ENCODE assay signal across 32 mouse cellular contexts in genomic region chr13:113353955-113354354, GRCm38 (mm10).
DNase-seq lines count a peak whose midpoint lies in the region; ATAC-seq and TF ChIP-seq lines count a peak whose summit lies in the region.
"Had no signal": no experiment of that assay in that cellular context is flagged by ENCODE, and none has a peak within 500 bp of the region (broad histone marks: within the 10 kb centered on the region; RNA-seq: fewer than 3 reads in every experiment).

No protein-coding gene starts in this region.

- 0 out of 2 replicates have a peak, but pooled peaks cover 3% of the 10 kb centered on the region for H3K4me1 ChIP-seq in kidney, postnatal 0 days (replicated peaks; ENCODE audit: insufficient read depth, low read length)
- peaks cover 20% of the 10 kb centered on the region for H3K4me1 ChIP-seq in kidney, embryonic 15.5 days
- peaks cover 4% of the 10 kb centered on the region; the same call in 1 of the 2 replicates for H3K4me1 ChIP-seq in stomach, embryonic 15.5 days

- no peak overlapping the region for H3K9ac ChIP-seq in kidney, postnatal 0 days (ENCODE audit: low read depth, low read length)
- H3K9ac ChIP-seq in kidney, embryonic 15.5 days: no peak overlapping the region
- H3K9ac ChIP-seq in stomach, embryonic 15.5 days: no peak overlapping the region
- H3K9ac ChIP-seq: embryonic facial prominence, embryonic 13.5 days; forebrain, embryonic 12.5 days; forebrain, embryonic 15.5 days; heart, embryonic 13.5 days; hindbrain, embryonic 14.5 days had no signal

- 0 out of 2 replicates have a peak, but pooled peaks have one; percentile 25 for ATAC-seq in kidney, postnatal 0 days (replicated peaks; ENCODE audit: low FRiP score, low read depth)
- ATAC-seq in kidney, embryonic 15.5 days (replicated peaks; ENCODE audit: low FRiP score): no peak
- peak; percentile 62 for ATAC-seq in stomach, embryonic 15.5 days (ENCODE audit: insufficient read depth, low FRiP score, low read depth)
- no peak for ATAC-seq in megakaryocyte, adult 5-6 weeks (ENCODE audit: poor library complexity, severe bottlenecking)
- ATAC-seq: activated CD4-positive, CD25-positive, alpha-beta regulatory T cell, adult 4 months; forebrain, embryonic 15.5 days had no signal

- H3K9me3 ChIP-seq in kidney, postnatal 0 days (replicated peaks; ENCODE audit: low read length): no peaks in the 10 kb centered on the region
- no peaks in the 10 kb centered on the region for H3K9me3 ChIP-seq in kidney, embryonic 15.5 days (replicated peaks)
- no peaks in the 10 kb centered on the region for H3K9me3 ChIP-seq in stomach, embryonic 15.5 days
- H3K9me3 ChIP-seq: embryonic facial prominence, embryonic 10.5 days; embryonic facial prominence, embryonic 13.5 days; forebrain, embryonic 12.5 days; forebrain, embryonic 15.5 days; G1E; heart, embryonic 10.5 days; heart, embryonic 13.5 days had no signal

- no peak overlapping the region for H3K4me2 ChIP-seq in kidney, postnatal 0 days (ENCODE audit: low read length)
- H3K4me2 ChIP-seq in kidney, embryonic 15.5 days: no peak overlapping the region
- no peak overlapping the region for H3K4me2 ChIP-seq in stomach, embryonic 15.5 days
- H3K4me2 ChIP-seq: embryonic facial prominence, embryonic 13.5 days; forebrain, embryonic 12.5 days; forebrain, embryonic 15.5 days; heart, embryonic 13.5 days; hindbrain, embryonic 14.5 days had no signal

- H3K27ac ChIP-seq in kidney, postnatal 0 days: no peak overlapping the region
- H3K27ac ChIP-seq in kidney, embryonic 15.5 days: no peak overlapping the region
- H3K27ac ChIP-seq in stomach, embryonic 15.5 days: no peak overlapping the region
- H3K27ac ChIP-seq: embryonic facial prominence, embryonic 10.5 days; embryonic facial prominence, embryonic 13.5 days; forebrain, embryonic 12.5 days; forebrain, embryonic 15.5 days; heart, adult 2 months; heart, embryonic 10.5 days; heart, embryonic 13.5 days; hindbrain, embryonic 14.5 days had no signal

- intact Hi-C loops in left cerebral cortex, postnatal 14 days (cut with DNase I): no loop called here

- no peaks in the 10 kb centered on the region for H3K36me3 ChIP-seq in kidney, postnatal 0 days (ENCODE audit: insufficient read depth, low read length)
- H3K36me3 ChIP-seq in kidney, embryonic 15.5 days: no peaks in the 10 kb centered on the region
- H3K36me3 ChIP-seq in stomach, embryonic 15.5 days: no peaks in the 10 kb centered on the region
- H3K36me3 ChIP-seq: embryonic facial prominence, embryonic 10.5 days; embryonic facial prominence, embryonic 13.5 days; forebrain, embryonic 12.5 days; forebrain, embryonic 15.5 days; G1E; heart, embryonic 10.5 days; heart, embryonic 13.5 days had no signal

- TF ChIP-seq CTCF in kidney, postnatal 0 days (IDR thresholded peaks at IDR 0.05; ENCODE audit: low read depth): no peak

- DNase-seq in kidney, postnatal 0 days (ENCODE audit: low spot score): no peak
- peak; percentile 17 for DNase-seq in urinary bladder, postnatal 14 days (ENCODE audit: low spot score)
- DNase-seq in urinary bladder, postnatal 4 days (ENCODE audit: low spot score in 2 of 2): no peak
- no peak for DNase-seq in left cerebral cortex, adult 9 months (ENCODE audit: low spot score in 2 of 2)
- no peak for DNase-seq in left cerebral cortex, postnatal 14 days (ENCODE audit: low spot score in 2 of 2)
- DNase-seq: adrenal gland, adult 8-10 months; adrenal gland, postnatal 25 days; B cell, adult 2 months; cerebellum, adult 11-12 months; cerebellum, adult 8-10 months; cerebellum, postnatal 10 days; cerebellum, postnatal 36 days; embryo, embryonic 11 days; gastrocnemius, postnatal 10 days; gastrocnemius, postnatal 36 days; heart, adult 2 months; heart, postnatal 14 days; heart, postnatal 4 days had no signal

- H3K4me3 ChIP-seq in kidney, postnatal 0 days (replicated peaks; ENCODE audit: low read depth, low read length): no peak overlapping the region
- H3K4me3 ChIP-seq in kidney, embryonic 15.5 days (replicated peaks): no peak overlapping the region
- no peak overlapping the region for H3K4me3 ChIP-seq in stomach, embryonic 15.5 days (replicated peaks)
- H3K4me3 ChIP-seq: embryonic facial prominence, embryonic 10.5 days; embryonic facial prominence, embryonic 13.5 days; erythroblast, embryonic 14.5 days; forebrain, embryonic 12.5 days; forebrain, embryonic 15.5 days; heart, adult 2 months; heart, embryonic 10.5 days; heart, embryonic 13.5 days had no signal

- WGBS in kidney, postnatal 0 days: 87% methylated on average over 4 of the region's 4 CpGs
- 83% methylated on average over 4 of the region's 4 CpGs for WGBS in kidney, embryonic 15.5 days
- 78% methylated on average over 4 of the region's 4 CpGs for WGBS in stomach, embryonic 15.5 days

- H3K27me3 ChIP-seq in kidney, postnatal 0 days (ENCODE audit: insufficient read depth, low read length): no peaks in the 10 kb centered on the region
- H3K27me3 ChIP-seq in kidney, embryonic 15.5 days: no peaks in the 10 kb centered on the region
- no peaks in the 10 kb centered on the region for H3K27me3 ChIP-seq in stomach, embryonic 15.5 days (replicated peaks)
- H3K27me3 ChIP-seq: CH12.LX; embryonic facial prominence, embryonic 13.5 days; forebrain, embryonic 12.5 days; forebrain, embryonic 15.5 days; heart, embryonic 13.5 days had no signal

Comparison
In these comparisons a context has a peak if more than half of its experiments do, and no peak if none do; other contexts are left out.
1. ATAC-seq: peak in kidney, postnatal 0 days (single experiment) and stomach, embryonic 15.5 days (single experiment); none in kidney, embryonic 15.5 days (single experiment) and megakaryocyte, adult 5-6 weeks (single experiment).